Mouse (Mus musculus): ENCODE measurements around the gene Gm42878. TPM values are rescaled to one million over a fixed set of nuclear protein-coding genes. Genes with fewer than 3 reads are reported as not detected.

Gm42878 gene
- polyA plus RNA-seq, 1 experiment from 2014 or later: not detected

GRCm38 (mm10) chr5:121469566-121469965, 75.7 kb downstream of the Gm42878 start:
- Histone ChIP-seq H3K27me3 (no peaks in the 10 kb centered on the region), H3K9ac (no peak overlapping the region), H3K4me3 (no peak overlapping the region), H3K4me1 (no peaks in the 10 kb centered on the region), H3K9me3 (replicated peaks) (no peaks in the 10 kb centered on the region), H3K4me2 (replicated peaks) (no peak overlapping the region), H3K27ac (no peak overlapping the region), H3K36me3 (no peaks in the 10 kb centered on the region)
- WGBS: 55% methylated on average over 3 of the region's 3 CpGs
- no peak for ATAC-seq (ENCODE audit: low FRiP score)

Other genes with a start within 250 kb of the Gm42878 start
- gene Trafd1, start 159.8 kb downstream of the Gm42878 start, polyA plus RNA-seq (2016; fragmentation: Nextera tagmentation; extraction: Ambion mirVana): 115 and 116 TPM in 2 replicates
- gene Naa25, start 147.5 kb downstream of the Gm42878 start, polyA plus RNA-seq (2016; fragmentation: Nextera tagmentation; extraction: Ambion mirVana): 42.7 and 43.3 TPM in 2 replicates
- gene Tmem116, start 93.6 kb downstream of the Gm42878 start, polyA plus RNA-seq (2016; fragmentation: Nextera tagmentation; extraction: Ambion mirVana): 1.4 and 1.8 TPM in 2 replicates
- 139 and 145 TPM in 2 replicates for gene Erp29, start 93.0 kb downstream of the Gm42878 start, polyA plus RNA-seq (2016; fragmentation: Nextera tagmentation; extraction: Ambion mirVana)
- not detected in 2 replicates for gene Adam1b, start 42.0 kb downstream of the Gm42878 start, polyA plus RNA-seq (2016; fragmentation: Nextera tagmentation; extraction: Ambion mirVana)
- 3.2 and 3.8 TPM in 2 replicates for gene Adam1a, start within 50 bp of the Gm42878 start, polyA plus RNA-seq (2016; fragmentation: Nextera tagmentation; extraction: Ambion mirVana)
- gene Mapkapk5, start 423 bp upstream of the Gm42878 start, polyA plus RNA-seq (2016; fragmentation: Nextera tagmentation; extraction: Ambion mirVana): 62.8 and 63.0 TPM in 2 replicates
- 133 and 138 TPM in 2 replicates for gene Aldh2, start 48.3 kb upstream of the Gm42878 start, polyA plus RNA-seq (2016; fragmentation: Nextera tagmentation; extraction: Ambion mirVana)
- 2.2 and 2.5 TPM in 2 replicates for gene Acad12, start 73.5 kb upstream of the Gm42878 start, polyA plus RNA-seq (2016; fragmentation: Nextera tagmentation; extraction: Ambion mirVana)
- gene Acad10, start 115.0 kb upstream of the Gm42878 start, polyA plus RNA-seq (2016; fragmentation: Nextera tagmentation; extraction: Ambion mirVana): 1.9 TPM in 2 replicates
- gene Brap, start 115.1 kb upstream of the Gm42878 start, polyA plus RNA-seq (2016; fragmentation: Nextera tagmentation; extraction: Ambion mirVana): 51.5 and 52.8 TPM in 2 replicates
- 95.3 and 102 TPM in 2 replicates for gene Atxn2, start 165.9 kb upstream of the Gm42878 start, polyA plus RNA-seq (2016; fragmentation: Nextera tagmentation; extraction: Ambion mirVana)

All from hindbrain, embryonic 12.5 days (tissue).